Mouse (Mus musculus) heart, embryonic 15.5 days (tissue): Measurements from ENCODE around the gene Glyr1. TPM values are rescaled to one million over a fixed set of nuclear protein-coding genes. Genes with fewer than 3 reads are reported as not detected.

Experiments used
- polyA plus RNA-seq: library from polyadenylated mRNA; unstranded; fragments of >200 nt; fragmentation: Nextera tagmentation; extraction: Ambion mirVana; gene quantifications from 2 replicates; pipeline ENCODE4 v1.2.1, GENCODE M21; 2015

Glyr1 gene
- polyA plus RNA-seq, 1 experiment from 2014 or later: 78.8 TPM

Other genes with a start within 250 kb of the Glyr1 start
- 0.26 and 0.28 TPM in 2 replicates for gene 4930562C15Rik, start 214.4 kb downstream of the Glyr1 start, polyA plus RNA-seq
- 24.7 and 29.7 TPM in 2 replicates for gene Ubald1, start 169.5 kb downstream of the Glyr1 start, polyA plus RNA-seq
- 101 and 112 TPM in 2 replicates for gene Mgrn1, start 163.6 kb downstream of the Glyr1 start, polyA plus RNA-seq
- gene Nudt16l1, start 111.1 kb downstream of the Glyr1 start, polyA plus RNA-seq: 97.4 and 122 TPM in 2 replicates
- gene Anks3, start 85.7 kb downstream of the Glyr1 start, polyA plus RNA-seq: 29.4 and 41.2 TPM in 2 replicates
- gene Sept12, start 52.0 kb downstream of the Glyr1 start, polyA plus RNA-seq: not detected in 2 replicates
- gene Smim22, start 42.6 kb downstream of the Glyr1 start, polyA plus RNA-seq: 3.3 and 5.9 TPM in 2 replicates
- 46.9 and 57.0 TPM in 2 replicates for gene Rogdi, start 36.3 kb downstream of the Glyr1 start, polyA plus RNA-seq
- 11.8 and 15.7 TPM in 2 replicates for gene Ubn1, start 194 bp upstream of the Glyr1 start, polyA plus RNA-seq
- gene Ppl, start 82.6 kb upstream of the Glyr1 start, polyA plus RNA-seq: 1.3 and 2.3 TPM in 2 replicates
- gene Sec14l5, start 97.2 kb upstream of the Glyr1 start, polyA plus RNA-seq: 0.06 and 0.08 TPM in 2 replicates
- gene Nagpa, start 154.1 kb upstream of the Glyr1 start, polyA plus RNA-seq: 12.4 and 17.4 TPM in 2 replicates
- gene AU021092, start 172.4 kb upstream of the Glyr1 start, polyA plus RNA-seq: 6.3 and 8.9 TPM in 2 replicates
- 24.9 and 29.1 TPM in 2 replicates for gene Alg1, start 183.8 kb upstream of the Glyr1 start, polyA plus RNA-seq
- gene Eef2kmt, start 206.1 kb upstream of the Glyr1 start, polyA plus RNA-seq: 19.8 and 27.6 TPM in 2 replicates